Mouse (Mus musculus) limb, embryonic 13.5 days (tissue): ENCODE measurements around the gene Spata31d1d. TPM values are rescaled to one million over a fixed set of nuclear protein-coding genes. Genes with fewer than 3 reads are reported as not detected.
A peak's percentile ranks its signal among the peaks of the same experiment; 100 is the strongest.
"Not testable (repeated sequence)": the region's sequence is repeated elsewhere in the genome, so short reads cannot be mapped to it uniquely, and the experiment has no call there.

Experiments used
- ATAC-seq: fragments of 200-750 bp; cut with Nextera tagmentation; 2 replicates; pipeline ENCODE4 v1.8.0; 2017; ENCODE audit warnings: low read depth, moderate number of reproducible peaks, moderate TSS enrichment; ENCODE audit not compliant: low FRiP score
- H3K27ac ChIP-seq: fragments of 300-500 bp; sonication (generic); 2 replicates; pipeline ENCODE4 v1.5.1; 2015; ENCODE audit warnings: inconsistent platforms, mild to moderate bottlenecking, moderate library complexity
- H3K27me3 ChIP-seq: fragments of 300-500 bp; sonication (generic); 2 replicates; pipeline ENCODE4 v1.6.1; 2015; ENCODE audit warnings: mild to moderate bottlenecking, inconsistent platforms
- H3K36me3 ChIP-seq: fragments of 300-500 bp; sonication (generic); 2 replicates; pipeline ENCODE4 v1.6.1; 2015; ENCODE audit warnings: inconsistent platforms, mild to moderate bottlenecking, moderate library complexity
- H3K4me1 ChIP-seq: fragments of 300-500 bp; sonication (generic); 2 replicates; pipeline ENCODE4 v1.6.1; 2015; ENCODE audit warnings: inconsistent platforms
- H3K4me2 ChIP-seq: fragments of 300-500 bp; sonication (generic); replicated peaks from 2 replicates; pipeline ENCODE4 v1.6.1; 2015; ENCODE audit warnings: inconsistent platforms, mild to moderate bottlenecking, moderate library complexity
- H3K4me3 ChIP-seq: fragments of 300-500 bp; sonication (generic); 2 replicates; pipeline ENCODE4 v1.5.1; 2015; ENCODE audit warnings: moderate library complexity, mild to moderate bottlenecking, inconsistent platforms
- H3K9ac ChIP-seq: fragments of 300-500 bp; sonication (generic); 2 replicates; pipeline ENCODE4 v1.6.1; 2015; ENCODE audit warnings: mild to moderate bottlenecking, inconsistent platforms
- H3K9me3 ChIP-seq: fragments of 300-500 bp; sonication (generic); 2 replicates; pipeline ENCODE4 v1.6.1; 2016; ENCODE audit warnings: inconsistent platforms
- WGBS: fragments of 180-500 bp; shearing (Covaris S2); methylation state at CpG from one replicate; pipeline ENCODE4 v1.1.7; 2015; 5-methylcytosine and 5-hydroxymethylcytosine counted together
- polyA plus RNA-seq: library from polyadenylated mRNA; unstranded; fragments of >200 nt; fragmentation: Nextera tagmentation; extraction: Ambion mirVana; gene quantifications from 2 replicates; pipeline ENCODE4 v1.2.1, GENCODE M21; 2015

Gene Spata31d1d
- polyA plus RNA-seq, 1 experiment from 2014 or later: not detected

- 22% methylated on average over 29 of the region's 29 CpGs for WGBS
- Histone ChIP-seq H3K27ac (no peak overlapping the region), H3K9me3 (no peaks in the 10 kb centered on the region), H3K27me3 (peaks cover 3% of the 10 kb centered on the region; the same call in 1 of the 2 replicates), H3K4me2 (peak overlapping the region; percentile 57), H3K4me3 (peak overlapping the region; percentile 25), H3K4me1 (peaks cover 14% of the 10 kb centered on the region), H3K9ac (peak overlapping the region; percentile 39; the same call in 1 of the 2 replicates), H3K36me3 (no peaks in the 10 kb centered on the region)
- ATAC-seq: no peak
Observed at GRCm38 (mm10) chr13:59726139-59726867, 5.2 kb downstream of the Spata31d1d start.

- not testable (repeated sequence) for ATAC-seq, H3K4me3 ChIP-seq, H3K36me3 ChIP-seq, H3K9ac ChIP-seq, H3K27me3 ChIP-seq, H3K27ac ChIP-seq, H3K4me2 ChIP-seq, H3K9me3 ChIP-seq
- peaks cover 18% of the 10 kb centered on the region for H3K4me1 ChIP-seq
- 78% methylated on average over 1 of the region's 1 CpGs for WGBS
Observed at GRCm38 (mm10) chr13:59722089-59722488, 9.5 kb downstream of the Spata31d1d start.

- 94% methylated on average over 1 of the region's 1 CpGs for WGBS
- no peak overlapping the region for H3K27ac ChIP-seq
- no peak overlapping the region for H3K4me2 ChIP-seq
Observed at GRCm38 (mm10) chr13:59719475-59719874, 12.1 kb downstream of the Spata31d1d start.

GRCm38 (mm10) chr13:59718857-59719440, 12.6 kb downstream of the Spata31d1d start:
- H3K9ac ChIP-seq, H3K4me2 ChIP-seq, ATAC-seq, H3K4me1 ChIP-seq, H3K27ac ChIP-seq, H3K36me3 ChIP-seq, H3K27me3 ChIP-seq, H3K4me3 ChIP-seq, H3K9me3 ChIP-seq: not testable (repeated sequence)
- WGBS: 25% methylated on average over 6 of the region's 6 CpGs

More at GRCm38 (mm10) chr13:59719475-59719874, 12.1 kb downstream of the Spata31d1d start:
- Histone ChIP-seq H3K27me3 (no peaks in the 10 kb centered on the region), H3K9ac (no peak overlapping the region), H3K4me1 (peaks cover 8% of the 10 kb centered on the region), H3K4me3 (no peak overlapping the region), H3K9me3 (no peaks in the 10 kb centered on the region), H3K36me3 (no peaks in the 10 kb centered on the region)
- no peak for ATAC-seq

- Histone ChIP-seq H3K27ac (no peak overlapping the region), H3K4me1 (no peaks in the 10 kb centered on the region), H3K9me3 (no peaks in the 10 kb centered on the region), H3K4me2 (no peak overlapping the region), H3K9ac (no peak overlapping the region), H3K4me3 (no peak overlapping the region), H3K36me3 (no peaks in the 10 kb centered on the region), H3K27me3 (no peaks in the 10 kb centered on the region)
- ATAC-seq: no peak
- 45% methylated on average over 3 of the region's 3 CpGs for WGBS
Observed at GRCm38 (mm10) chr13:59713710-59714109, 17.8 kb downstream of the Spata31d1d start.

GRCm38 (mm10) chr13:59711984-59712383, 19.6 kb downstream of the Spata31d1d start, which contains the start of gene Spata31d1b:
Gene Spata31d1b, plus strand, starts transcription at chr13:59712284.
- H3K4me1 ChIP-seq, H3K9me3 ChIP-seq, H3K27ac ChIP-seq, H3K4me2 ChIP-seq, H3K36me3 ChIP-seq, H3K9ac ChIP-seq, H3K27me3 ChIP-seq, ATAC-seq, H3K4me3 ChIP-seq: not testable (repeated sequence)
- WGBS: 75% methylated on average over 3 of the region's 3 CpGs

- Histone ChIP-seq H3K27ac (no peak within 1 kb of the TSS), H3K27me3 (no peaks in the 10 kb centered on the region), H3K36me3 (no peaks in the 10 kb centered on the region), H3K4me1 (no peaks in the 10 kb centered on the region), H3K9ac (no peak within 1 kb of the TSS), H3K9me3 (no peaks in the 10 kb centered on the region), H3K4me2 (no peak within 1 kb of the TSS), H3K4me3 (no peak within 1 kb of the TSS)
- no peak for ATAC-seq
- WGBS: 87% methylated on average over 15 of the region's 15 CpGs
Observed at GRCm38 (mm10) chr13:59710230-59710629, 21.3 kb downstream of the Spata31d1d start, which contains the start of gene Spata31d1a. Gene Spata31d1a, minus strand, starts transcription at chr13:59710330.

- Histone ChIP-seq H3K4me1 (no peaks in the 10 kb centered on the region), H3K9ac (no peak overlapping the region), H3K36me3 (no peaks in the 10 kb centered on the region), H3K4me2 (no peak overlapping the region), H3K9me3 (no peaks in the 10 kb centered on the region), H3K4me3 (no peak overlapping the region), H3K27me3 (no peaks in the 10 kb centered on the region), H3K27ac (no peak overlapping the region)
- no peak for ATAC-seq
- 57% methylated on average over 12 of the region's 12 CpGs for WGBS
Observed at GRCm38 (mm10) chr13:59704562-59704961, 27.0 kb downstream of the Spata31d1d start.

- no peaks in the 10 kb centered on the region for H3K4me1 ChIP-seq
- H3K27me3 ChIP-seq: no peaks in the 10 kb centered on the region
- no peak overlapping the region for H3K4me3 ChIP-seq
- no peak for ATAC-seq
- H3K9ac ChIP-seq: no peak overlapping the region
- H3K36me3 ChIP-seq: no peaks in the 10 kb centered on the region
- H3K27ac ChIP-seq: no peak overlapping the region
- H3K4me2 ChIP-seq: no peak overlapping the region
- H3K9me3 ChIP-seq: no peaks in the 10 kb centered on the region
- 86% methylated on average over 12 of the region's 12 CpGs for WGBS
Observed at GRCm38 (mm10) chr13:59703514-59703913, 28.0 kb downstream of the Spata31d1d start.

GRCm38 (mm10) chr13:59700137-59700536, 31.4 kb downstream of the Spata31d1d start:
- H3K9me3 ChIP-seq, H3K4me1 ChIP-seq, H3K36me3 ChIP-seq, H3K27ac ChIP-seq, H3K4me3 ChIP-seq, H3K4me2 ChIP-seq, ATAC-seq, H3K9ac ChIP-seq, H3K27me3 ChIP-seq: not testable (repeated sequence)
- 38% methylated on average over 1 of the region's 1 CpGs for WGBS

GRCm38 (mm10) chr13:59699131-59699530, 32.4 kb downstream of the Spata31d1d start:
- Histone ChIP-seq H3K9me3 (no peaks in the 10 kb centered on the region), H3K4me2 (no peak overlapping the region), H3K27me3 (no peaks in the 10 kb centered on the region), H3K9ac (no peak overlapping the region), H3K36me3 (no peaks in the 10 kb centered on the region), H3K4me1 (no peaks in the 10 kb centered on the region), H3K4me3 (no peak overlapping the region), H3K27ac (no peak overlapping the region)
- ATAC-seq: no peak
- 90% methylated on average over 8 of the region's 8 CpGs for WGBS

GRCm38 (mm10) chr13:59695781-59696180, 35.8 kb downstream of the Spata31d1d start:
- no peak for ATAC-seq
- Histone ChIP-seq H3K4me3 (no peak overlapping the region), H3K9ac (no peak overlapping the region), H3K27ac (no peak overlapping the region), H3K36me3 (no peaks in the 10 kb centered on the region), H3K4me2 (no peak overlapping the region), H3K4me1 (no peaks in the 10 kb centered on the region), H3K27me3 (no peaks in the 10 kb centered on the region), H3K9me3 (no peaks in the 10 kb centered on the region)
- 68% methylated on average over 7 of the region's 7 CpGs for whole genome bisulfite sequencing
